Mouse (Mus musculus): ENCODE data around the gene Emsy.

Gene Emsy

DNA sequence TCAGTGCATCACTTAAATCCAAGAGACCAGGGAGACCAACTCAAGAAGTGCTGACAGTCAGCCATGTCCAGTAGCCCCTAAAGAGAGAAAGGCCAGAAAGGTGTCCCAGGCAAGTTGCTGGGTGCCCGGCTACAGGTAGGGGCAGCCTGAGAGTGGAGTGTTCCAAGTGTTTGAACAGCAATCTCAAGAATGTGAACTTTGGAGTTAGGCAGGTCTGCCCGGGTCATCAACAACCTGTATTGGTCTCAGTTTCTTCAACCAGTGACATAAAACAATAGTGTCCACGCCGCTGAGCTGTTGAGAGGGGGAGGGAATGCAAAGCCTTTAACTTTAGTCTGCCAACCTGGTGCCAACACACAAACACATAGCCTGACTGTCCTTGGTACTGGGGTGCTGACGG lies 115.0 kb downstream of the Emsy start:
- DNase-seq: peak; percentile 35

DNA sequence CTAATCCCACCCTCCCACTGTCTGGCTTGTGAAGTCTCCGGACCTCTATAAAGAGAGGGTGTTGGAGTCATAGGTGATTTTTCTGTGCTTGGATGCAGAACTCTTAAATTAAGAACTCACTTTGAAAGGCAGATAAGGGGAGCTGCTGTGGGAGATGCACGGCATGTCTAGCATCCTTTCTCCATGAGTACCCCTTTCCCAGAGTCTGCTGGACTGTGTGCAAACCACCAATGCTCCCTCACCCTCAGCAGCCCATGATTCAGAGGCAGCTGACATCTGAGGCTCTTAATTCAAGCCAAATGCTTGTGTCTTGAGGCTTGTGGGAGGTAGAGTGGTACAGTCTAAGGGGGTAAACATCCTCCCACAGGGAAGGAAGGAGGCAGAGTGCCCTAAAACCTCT lies 115.7 kb downstream of the Emsy start:
- DNase-seq: no peak

DNA sequence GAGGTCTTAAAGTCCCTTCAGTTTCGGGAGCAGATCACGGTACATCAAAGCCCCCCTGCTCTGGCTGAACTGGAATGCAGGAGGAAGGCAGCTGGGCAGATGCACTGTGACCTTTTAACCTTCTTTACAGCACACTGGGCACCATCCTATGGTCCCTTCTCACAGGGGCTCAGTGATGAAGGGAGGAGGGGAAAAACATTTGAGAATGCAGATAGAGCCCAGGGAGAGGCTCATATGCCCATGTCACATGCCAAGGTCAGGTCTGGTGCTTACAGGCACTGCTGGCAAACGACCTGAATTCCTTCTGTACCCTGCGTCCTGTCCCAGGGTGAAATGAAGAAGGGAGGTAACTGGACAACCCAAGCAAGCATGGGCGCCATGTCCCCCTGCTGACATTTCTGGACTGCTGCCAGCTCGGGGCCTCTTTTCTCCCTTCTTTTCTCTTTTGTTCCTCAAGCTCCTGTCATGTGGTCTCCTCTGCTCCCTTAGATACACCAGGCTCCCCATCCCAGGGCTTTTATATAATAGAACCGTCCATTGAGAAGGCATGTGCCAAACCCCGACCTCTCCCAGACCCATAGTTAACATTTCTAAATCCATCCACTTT lies 118.5 kb downstream of the Emsy start:
- no peak for DNase-seq

DNA sequence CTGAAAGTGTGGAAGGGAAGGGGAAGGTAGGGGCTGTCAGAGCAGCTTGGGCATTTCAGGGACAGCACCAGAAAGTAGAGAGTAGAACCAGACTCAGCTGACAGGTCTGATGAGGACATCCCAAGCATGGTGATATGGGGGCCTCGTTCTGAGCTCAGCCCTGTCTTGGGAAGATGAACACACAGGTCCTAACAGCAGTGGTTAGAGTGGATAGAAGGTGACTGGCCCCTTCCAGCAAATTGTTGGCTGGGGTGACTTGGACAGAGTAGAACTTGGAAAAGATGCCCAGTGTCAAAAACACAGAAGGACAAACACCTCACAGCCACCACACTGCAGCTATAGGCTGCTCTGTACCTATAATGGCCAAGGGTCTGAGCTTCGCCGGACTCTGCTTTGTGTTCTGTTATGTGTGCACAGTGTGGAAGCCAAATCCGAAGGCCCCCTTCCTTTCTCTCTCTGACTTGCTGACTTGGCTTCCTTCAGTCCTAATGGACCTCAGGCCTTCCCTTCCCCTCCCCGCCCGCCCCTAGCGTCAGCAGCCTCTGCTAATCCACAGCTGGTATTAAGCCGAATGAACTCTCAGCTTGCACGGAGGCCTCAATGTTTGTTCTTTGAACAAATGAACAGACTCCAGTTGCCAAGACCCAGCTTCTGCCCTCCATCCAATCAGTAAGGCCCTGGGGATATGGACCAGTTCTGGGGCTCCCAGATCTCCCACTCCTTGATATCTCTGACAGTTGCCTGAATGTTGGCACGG lies 119.2 kb downstream of the Emsy start:
- no peak for DNase-seq
